Mouse (Mus musculus): Measurements from ENCODE around the gene Tex13c3. TPM values are rescaled to one million over a fixed set of nuclear protein-coding genes. Genes with fewer than 3 reads are reported as not detected.

Tex13c3 gene
- polyA plus RNA-seq (2017; shearing (Covaris generic)), result not detected

GRCm38 (mm10) chrX:19481219-19481618, at the start of gene Tex13c3:
TSS of gene Tex13c3 (minus strand) at chrX:19481319.

